Mouse (Mus musculus): ENCODE measurements around the gene Ddx41.
"Not testable (repeated sequence)": the region's sequence is repeated elsewhere in the genome, so short reads cannot be mapped to it uniquely, and the experiment has no call there.

Gene Ddx41

GRCm38 (mm10) chr13:55536194-55537175 lies at the start of gene Ddx41:
Gene Ddx41, minus strand, starts transcription at chr13:55536658.
- DNase-seq: peak; percentile 98 to 99

GRCm38 (mm10) chr13:55578086-55578485 lies 41.6 kb upstream of the Ddx41 start:
- no peak for DNase-seq

- DNase-seq: not testable (repeated sequence)
Observed at GRCm38 (mm10) chr13:55576872-55577271, 40.4 kb upstream of the Ddx41 start.

- DNase-seq: peak in 1 of 2 experiments; percentile 26
Observed at GRCm38 (mm10) chr13:55575932-55576331, 39.5 kb upstream of the Ddx41 start.

- DNase-seq: no peak
Observed at GRCm38 (mm10) chr13:55574321-55574720, 37.9 kb upstream of the Ddx41 start.

- DNase-seq: no peak
Observed at GRCm38 (mm10) chr13:55573432-55573831, 37.0 kb upstream of the Ddx41 start, which contains the start of gene Tmed9. Gene Tmed9, plus strand, starts transcription at chr13:55573732.

- DNase-seq: no peak
Observed at GRCm38 (mm10) chr13:55571977-55572376, 35.5 kb upstream of the Ddx41 start.

GRCm38 (mm10) chr13:55571027-55571751 lies 34.7 kb upstream of the Ddx41 start, which contains the start of gene Fam193b:
Gene Fam193b, minus strand, starts transcription at chr13:55571120.
- DNase-seq: peak; percentile 96 to 97

GRCm38 (mm10) chr13:55570286-55570973 lies 34.0 kb upstream of the Ddx41 start:
- peak; percentile 65 to 71 for DNase-seq

- peak; percentile 49 to 63 for DNase-seq
Observed at GRCm38 (mm10) chr13:55569726-55570285, 33.3 kb upstream of the Ddx41 start.

GRCm38 (mm10) chr13:55568524-55568923 lies 32.1 kb upstream of the Ddx41 start:
- DNase-seq: not testable (repeated sequence)

GRCm38 (mm10) chr13:55567949-55568348 lies 31.5 kb upstream of the Ddx41 start:
- DNase-seq: no peak

GRCm38 (mm10) chr13:55567001-55567400 lies 30.5 kb upstream of the Ddx41 start:
- DNase-seq: no peak

GRCm38 (mm10) chr13:55563266-55563879 lies 26.9 kb upstream of the Ddx41 start:
- DNase-seq: no peak

GRCm38 (mm10) chr13:55557499-55557898 lies 21.0 kb upstream of the Ddx41 start:
- no peak for DNase-seq

- no peak for DNase-seq
Observed at GRCm38 (mm10) chr13:55555921-55556320, 19.5 kb upstream of the Ddx41 start.

- DNase-seq: peak in 1 of 2 experiments; percentile 26
Observed at GRCm38 (mm10) chr13:55549061-55549460, 12.6 kb upstream of the Ddx41 start.

- DNase-seq: no peak
Observed at GRCm38 (mm10) chr13:55548426-55548825, 12.0 kb upstream of the Ddx41 start.

- no peak for DNase-seq
Observed at GRCm38 (mm10) chr13:55547916-55548315, 11.5 kb upstream of the Ddx41 start.

- no peak for DNase-seq
Observed at GRCm38 (mm10) chr13:55544792-55545191, 8.3 kb upstream of the Ddx41 start.

GRCm38 (mm10) chr13:55543447-55543846 lies 7.0 kb upstream of the Ddx41 start:
- DNase-seq: no peak

- peak; percentile 43 to 60 for DNase-seq
Observed at GRCm38 (mm10) chr13:55542891-55543290, 6.4 kb upstream of the Ddx41 start.
